Mouse (Mus musculus) kidney, adult 18-20 months (tissue): Measurements from ENCODE around the gene Kbtbd4.

ENCODE experiments used
- DNase-seq: peaks from one replicate; pipeline ENCODE4 v3.0.0; 2021

Kbtbd4 gene

GRCm38 (mm10) chr2:90960012-90960411 lies 55.5 kb downstream of the Kbtbd4 start:
- DNase-seq: no peak
